Mouse (Mus musculus): ENCODE measurements around the gene Sp2. TPM values are rescaled to one million over a fixed set of nuclear protein-coding genes. Genes with fewer than 3 reads are reported as not detected.

The Sp2 gene
- total and polyA plus RNA-seq, 3 experiments = 1.1 to 21.0 (median 2.8) TPM

GRCm38 (mm10) chr11:97007093-97007794 lies 24.5 kb upstream of the Sp2 start:
- Histone ChIP-seq H3K9me3 (replicated peaks; ENCODE audit: low read length) (no peaks in the 10 kb centered on the region), H3K79me2 (replicated peaks; ENCODE audit: control insufficient read depth, extremely low read depth, insufficient read depth, poor library complexity, severe bottlenecking) (no peaks in the 10 kb centered on the region), H3K27ac (ENCODE audit: insufficient read depth, low read depth) (no peak overlapping the region), H3K27me3 (replicated peaks) (no peaks in the 10 kb centered on the region), H3K4me3 (replicated peaks in 1 of 3; ENCODE audit: low read depth in 2 of 3, low read length in 2 of 3, poor library complexity in 1 of 3) (no peak overlapping the region), H3K4me1 (ENCODE audit: control insufficient read depth in 1 of 2, insufficient read depth in 2 of 2) (peaks cover 52 to 84% of the 10 kb centered on the region in 2 experiments), H3K4me2 (ENCODE audit: insufficient read depth, low read depth, poor library complexity, severe bottlenecking) (no peak overlapping the region), H3K36me3 (replicated peaks in 1 of 2; ENCODE audit: control insufficient read depth in 1 of 2, insufficient read depth in 1 of 2, low read length in 1 of 2) (no peaks in the 10 kb centered on the region), H3K9ac (ENCODE audit: insufficient read depth, low read depth) (no peak overlapping the region)
- no peak for DNase-seq (ENCODE audit: extremely low read depth)
- dilution Hi-C loops (cut with MboI; ENCODE audit: extremely low pct_ligation_motif_present, extremely low pct_unique_long_range_greater_than_20kb, low sequenced_read_pairs) (no loop called here), in situ Hi-C loops (cut with MboI; ENCODE audit: low pct_ligation_motif_present, low pct_unique_long_range_greater_than_20kb, low sequenced_read_pairs) (no loop called here)
- TF ChIP-seq JUN (IDR thresholded peaks at IDR 0.05; ENCODE audit: insufficient read depth, low read depth, low read length) (no peak), E2F4 (IDR thresholded peaks at IDR 0.05; ENCODE audit: insufficient replicate concordance, low read depth, low read length) (no peak), TCF12 (IDR thresholded peaks at IDR 0.05; ENCODE audit: low read depth, low read length) (no peak), ETS1 (conservative IDR thresholded peaks at IDR 0.05; ENCODE audit: low read depth, low read length) (no peak), ELF1 (IDR thresholded peaks at IDR 0.05; ENCODE audit: low read depth, low read length) (no peak), TBP (conservative IDR thresholded peaks at IDR 0.05; ENCODE audit: low read depth, low read length) (no peak), IRF4 (IDR thresholded peaks at IDR 0.05; ENCODE audit: low read depth, low read length) (no peak), NRF1 (IDR thresholded peaks at IDR 0.05; ENCODE audit: low read depth, low read length) (no peak), UBTF (IDR thresholded peaks at IDR 0.05; ENCODE audit: low read depth, low read length) (no peak)

GRCm38 (mm10) chr11:97003170-97003569 lies 20.4 kb upstream of the Sp2 start:
- no peak for DNase-seq (ENCODE audit: extremely low read depth)
- H3K4me2 ChIP-seq (ENCODE audit: insufficient read depth, low read depth, poor library complexity, severe bottlenecking) = no peak overlapping the region
- H3K27me3 ChIP-seq (replicated peaks) = no peaks in the 10 kb centered on the region
- no peaks in the 10 kb centered on the region for H3K9me3 ChIP-seq (replicated peaks; ENCODE audit: low read length)
- H3K27ac ChIP-seq (ENCODE audit: insufficient read depth, low read depth) = no peak overlapping the region
- no peaks in the 10 kb centered on the region for H3K79me2 ChIP-seq (replicated peaks; ENCODE audit: control insufficient read depth, extremely low read depth, insufficient read depth, poor library complexity, severe bottlenecking)
- TF ChIP-seq UBTF (IDR thresholded peaks at IDR 0.05; ENCODE audit: low read depth, low read length) = no peak
- TF ChIP-seq ETS1 (conservative IDR thresholded peaks at IDR 0.05; ENCODE audit: low read depth, low read length) = no peak
- TF ChIP-seq SIN3A (IDR thresholded peaks at IDR 0.05; ENCODE audit: low read length) = no peak
- TF ChIP-seq BHLHE40 (IDR thresholded peaks at IDR 0.05; ENCODE audit: low read depth, low read length) = no peak
- no peak for TF ChIP-seq CHD1 (IDR thresholded peaks at IDR 0.05; ENCODE audit: low read depth, low read length)
- TF ChIP-seq GABPA (IDR thresholded peaks at IDR 0.05; ENCODE audit: insufficient replicate concordance, low read depth, low read length) = no peak
- TF ChIP-seq E2F4 (IDR thresholded peaks at IDR 0.05; ENCODE audit: insufficient replicate concordance, low read depth, low read length) = no peak
- TF ChIP-seq POLR2A (IDR thresholded peaks at IDR 0.05; ENCODE audit: low read depth, low read length) = no peak
- TF ChIP-seq USF1 (IDR thresholded peaks at IDR 0.05; ENCODE audit: low read depth, low read length) = no peak
- no peak for TF ChIP-seq ZC3H11A (IDR thresholded peaks at IDR 0.05; ENCODE audit: low read depth, low read length)
- no peak for TF ChIP-seq PAX5 (IDR thresholded peaks at IDR 0.05; ENCODE audit: low read length)
- TF ChIP-seq NRF1 (IDR thresholded peaks at IDR 0.05; ENCODE audit: low read depth, low read length) = no peak
- no peak for TF ChIP-seq ZMIZ1 (IDR thresholded peaks at IDR 0.05; ENCODE audit: low read depth, low read length)
- no peak for TF ChIP-seq MAZ (IDR thresholded peaks at IDR 0.05; ENCODE audit: low read depth, low read length)
- no peak for TF ChIP-seq USF2 (conservative IDR thresholded peaks at IDR 0.05; ENCODE audit: low read depth, low read length)
- TF ChIP-seq POLR2AphosphoS2 (IDR thresholded peaks at IDR 0.05; ENCODE audit: low read depth, low read length) = no peak
- TF ChIP-seq MEF2A (IDR thresholded peaks at IDR 0.05; ENCODE audit: borderline replicate concordance, low read depth, low read length) = no peak
- dilution Hi-C loops (cut with MboI; ENCODE audit: extremely low pct_ligation_motif_present, extremely low pct_unique_long_range_greater_than_20kb, low sequenced_read_pairs) (no loop called here), in situ Hi-C loops (cut with MboI; ENCODE audit: low pct_ligation_motif_present, low pct_unique_long_range_greater_than_20kb, low sequenced_read_pairs) (no loop called here)
- no peak overlapping the region for H3K9ac ChIP-seq (ENCODE audit: insufficient read depth, low read depth)
- no peak overlapping the region for H3K4me3 ChIP-seq (replicated peaks in 1 of 3; ENCODE audit: low read depth in 2 of 3, low read length in 2 of 3, poor library complexity in 1 of 3)
- H3K4me1 ChIP-seq (ENCODE audit: control insufficient read depth in 1 of 2, insufficient read depth in 2 of 2) = peaks cover 40 to 84% of the 10 kb centered on the region in 2 experiments
- no peaks in the 10 kb centered on the region for H3K36me3 ChIP-seq (replicated peaks in 1 of 2; ENCODE audit: control insufficient read depth in 1 of 2, insufficient read depth in 1 of 2, low read length in 1 of 2)

Measured in CH12.LX (cell line).